Mouse (Mus musculus) midbrain, embryonic 13.5 days (tissue): Measurements from ENCODE around the gene Rhox3h. TPM values are rescaled to one million over a fixed set of nuclear protein-coding genes. Genes with fewer than 3 reads are reported as not detected.
"Not testable (repeated sequence)": the region's sequence is repeated elsewhere in the genome, so short reads cannot be mapped to it uniquely, and the experiment has no call there.

Experiments used
- ATAC-seq: fragments of 200-750 bp; cut with Nextera tagmentation; 2 replicates; pipeline ENCODE4 v1.8.0; 2017; ENCODE audit warnings: mild to moderate bottlenecking, moderate TSS enrichment, moderate library complexity
- H3K27ac ChIP-seq: fragments of 300-500 bp; sonication (generic); 2 replicates; pipeline ENCODE4 v1.5.1; 2015; ENCODE audit warnings: inconsistent platforms, mild to moderate bottlenecking, moderate library complexity
- H3K27me3 ChIP-seq: fragments of 300-500 bp; sonication (generic); 2 replicates; pipeline ENCODE4 v1.6.1; 2015; ENCODE audit warnings: mild to moderate bottlenecking, inconsistent platforms
- H3K36me3 ChIP-seq: fragments of 300-500 bp; sonication (generic); 2 replicates; pipeline ENCODE4 v1.6.1; 2015; ENCODE audit warnings: mild to moderate bottlenecking, inconsistent platforms
- H3K4me1 ChIP-seq: fragments of 300-500 bp; sonication (generic); replicated peaks from 2 replicates; pipeline ENCODE4 v1.6.1; 2015; ENCODE audit warnings: inconsistent platforms
- H3K4me2 ChIP-seq: fragments of 300-500 bp; sonication (generic); replicated peaks from 2 replicates; pipeline ENCODE4 v1.6.1; 2015; ENCODE audit warnings: moderate library complexity, mild to moderate bottlenecking, inconsistent platforms
- H3K4me3 ChIP-seq: fragments of 300-500 bp; sonication (generic); replicated peaks from 2 replicates; pipeline ENCODE4 v1.5.1; 2015; ENCODE audit warnings: mild to moderate bottlenecking, inconsistent platforms
- H3K9ac ChIP-seq: fragments of 300-500 bp; sonication (generic); replicated peaks from 2 replicates; pipeline ENCODE4 v1.6.1; 2015; ENCODE audit warnings: mild to moderate bottlenecking, inconsistent platforms
- H3K9me3 ChIP-seq: fragments of 300-500 bp; sonication (generic); 2 replicates; pipeline ENCODE4 v1.6.1; 2016; ENCODE audit warnings: mild to moderate bottlenecking, inconsistent platforms
- WGBS: fragments of 180-500 bp; shearing (Covaris S2); methylation state at CpG from one replicate; pipeline ENCODE4 v1.1.7; 2015; 5-methylcytosine and 5-hydroxymethylcytosine counted together
- polyA plus RNA-seq: library from polyadenylated mRNA; unstranded; fragments of >200 nt; fragmentation: Nextera tagmentation; extraction: Ambion mirVana; gene quantifications from 2 replicates; pipeline ENCODE4 v1.2.1, GENCODE M21; 2015

Rhox3h gene
- polyA plus RNA-seq = not detected in 2 replicates

DNA sequence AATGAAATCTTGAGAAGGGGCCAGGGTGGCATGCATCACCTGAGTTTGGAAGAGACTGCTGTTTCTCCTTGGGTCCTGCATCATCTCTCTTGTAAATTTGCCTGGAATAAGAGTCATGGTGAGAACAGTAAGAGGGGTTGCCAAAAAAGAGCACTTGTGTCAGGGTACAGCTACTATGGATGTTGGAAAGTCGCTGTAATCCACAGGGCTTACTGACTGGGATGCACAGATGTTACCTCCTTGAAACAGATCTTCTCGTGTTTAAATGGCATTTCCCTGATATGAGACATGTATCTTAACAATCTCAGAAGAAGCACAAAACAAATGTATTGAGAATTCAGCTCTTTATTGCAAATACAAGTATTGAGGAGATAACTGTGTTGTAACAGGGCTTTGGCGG is at the start of gene Rhox3h:
Rhox3h (minus strand) TSS at position 101 of the 400 bp plus-strand sequence.
- H3K4me3 ChIP-seq, H3K4me2 ChIP-seq, H3K27ac ChIP-seq, H3K4me1 ChIP-seq, H3K9me3 ChIP-seq, H3K27me3 ChIP-seq, ATAC-seq, H3K9ac ChIP-seq, H3K36me3 ChIP-seq: not testable (repeated sequence)
- WGBS = 71% methylated on average over 1 of the region's 3 CpGs

GRCm38 (mm10) chrX:37701821-37702387 is 33.3 kb upstream of the Rhox3h start:
- no peak for ATAC-seq
- Histone ChIP-seq H3K9ac (no peak overlapping the region), H3K27ac (no peak overlapping the region), H3K4me1 (no peaks in the 10 kb centered on the region), H3K4me3 (no peak overlapping the region), H3K4me2 (no peak overlapping the region), H3K9me3 (no peaks in the 10 kb centered on the region), H3K36me3 (no peaks in the 10 kb centered on the region), H3K27me3 (no peaks in the 10 kb centered on the region)
- WGBS = 67% methylated on average over 3 of the region's 3 CpGs

- Histone ChIP-seq H3K4me2 (no peak overlapping the region), H3K9me3 (no peaks in the 10 kb centered on the region), H3K36me3 (no peaks in the 10 kb centered on the region), H3K27me3 (no peaks in the 10 kb centered on the region), H3K27ac (no peak overlapping the region), H3K4me3 (no peak overlapping the region), H3K9ac (no peak overlapping the region), H3K4me1 (no peaks in the 10 kb centered on the region)
- ATAC-seq = no peak
- WGBS = 81% methylated on average over 2 of the region's 2 CpGs
Observed at GRCm38 (mm10) chrX:37692261-37692660, 23.7 kb upstream of the Rhox3h start.

DNA sequence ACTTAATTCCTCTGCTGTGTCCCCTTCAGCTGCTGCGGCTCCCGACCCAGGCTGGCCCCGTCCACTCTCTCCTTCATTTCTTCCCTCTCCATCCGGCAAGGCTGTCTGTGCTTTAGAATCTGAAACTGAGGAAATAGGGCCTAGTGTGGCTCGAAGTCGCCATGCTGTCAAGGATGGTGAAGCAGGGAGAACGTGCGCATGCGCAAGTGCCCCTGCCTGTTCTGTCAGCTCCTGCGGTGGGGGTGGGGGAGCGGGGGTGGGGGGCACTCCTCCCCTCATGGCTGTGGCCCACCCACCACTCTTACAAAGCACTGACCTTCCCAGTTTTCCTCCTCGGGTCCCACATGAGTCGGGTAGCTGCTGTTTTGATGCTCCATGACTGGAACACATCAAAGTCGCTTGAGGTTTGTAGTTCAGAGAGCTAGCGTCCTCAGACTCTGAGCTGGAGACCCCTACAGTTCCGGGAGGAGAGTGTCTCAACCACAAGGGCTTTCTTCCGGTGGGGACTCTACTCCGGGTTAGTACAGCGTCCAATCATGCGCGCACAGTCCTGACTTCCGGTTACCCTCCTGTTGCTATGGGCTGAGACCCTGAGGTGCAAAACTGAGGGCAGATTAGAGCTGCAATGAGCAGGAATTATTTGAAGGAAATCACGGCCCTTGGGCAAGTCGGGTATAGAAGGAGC is 14.6 kb upstream of the Rhox3h start:
- Histone ChIP-seq H3K9ac (no peak overlapping the region), H3K27ac (no peak overlapping the region), H3K27me3 (no peaks in the 10 kb centered on the region), H3K4me2 (no peak overlapping the region), H3K9me3 (0 out of 2 replicates have a peak, but pooled peaks cover 6% of the 10 kb centered on the region), H3K4me1 (no peaks in the 10 kb centered on the region), H3K4me3 (no peak overlapping the region), H3K36me3 (no peaks in the 10 kb centered on the region)
- WGBS = 84% methylated on average over 24 of the region's 24 CpGs
- no peak for ATAC-seq

GRCm38 (mm10) chrX:37673177-37673576 is 4.6 kb upstream of the Rhox3h start, which contains the start of gene Rhox2h:
TSS of gene Rhox2h (minus strand) at chrX:37673277.
- whole genome bisulfite sequencing = 89% methylated on average over 8 of the region's 8 CpGs
- not testable (repeated sequence) for H3K9ac ChIP-seq, H3K27ac ChIP-seq, ATAC-seq, H3K4me1 ChIP-seq, H3K4me3 ChIP-seq, H3K27me3 ChIP-seq, H3K36me3 ChIP-seq, H3K9me3 ChIP-seq, H3K4me2 ChIP-seq

DNA sequence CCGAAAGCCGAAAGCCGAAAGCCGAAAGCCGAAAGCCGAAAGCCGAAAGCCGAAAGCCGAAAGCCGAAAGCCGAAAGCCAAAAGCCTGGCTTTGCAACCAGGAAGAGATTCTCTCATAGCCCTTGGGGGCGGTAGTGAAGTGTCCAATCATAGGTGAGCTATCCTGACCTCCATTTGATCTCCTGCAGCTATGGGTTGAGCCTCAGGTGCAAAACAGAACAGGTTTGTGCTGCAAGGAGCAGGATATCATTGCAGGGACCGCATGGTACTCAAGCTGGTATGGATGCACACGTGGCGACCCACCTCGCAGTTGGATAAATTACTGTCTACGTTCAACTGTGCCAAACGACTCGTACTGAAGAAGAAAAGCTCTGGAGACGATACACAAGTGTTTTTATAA is 17.3 kb downstream of the Rhox3h start, which contains the start of gene Rhox4g:
Rhox4g (minus strand) TSS at position 101 of the 400 bp plus-strand sequence.
- H3K27me3 ChIP-seq, H3K36me3 ChIP-seq, H3K4me3 ChIP-seq, H3K4me2 ChIP-seq, H3K9ac ChIP-seq, H3K4me1 ChIP-seq, H3K27ac ChIP-seq, ATAC-seq, H3K9me3 ChIP-seq: not testable (repeated sequence)
- WGBS = 91% methylated on average over 19 of the region's 20 CpGs

- H3K36me3 ChIP-seq, ATAC-seq: not testable (repeated sequence)
- 92% methylated on average over 6 of the region's 6 CpGs for WGBS
Observed at GRCm38 (mm10) chrX:37643370-37643769, 25.2 kb downstream of the Rhox3h start, which contains the start of gene Rhox2g. TSS of gene Rhox2g (minus strand) at chrX:37643470.

GRCm38 (mm10) chrX:37628512-37628911 is 40.1 kb downstream of the Rhox3h start, which contains the start of gene Rhox3g:
TSS of gene Rhox3g (minus strand) at chrX:37628612.
- ATAC-seq, H3K27me3 ChIP-seq: not testable (repeated sequence)
- WGBS = 85% methylated on average over 2 of the region's 2 CpGs

More at GRCm38 (mm10) chrX:37643370-37643769, 25.2 kb downstream of the Rhox3h start, which contains the start of gene Rhox2g:
- H3K4me1 ChIP-seq, H3K4me3 ChIP-seq, H3K9me3 ChIP-seq, H3K9ac ChIP-seq, H3K27ac ChIP-seq, H3K27me3 ChIP-seq, H3K4me2 ChIP-seq: not testable (repeated sequence)

More at GRCm38 (mm10) chrX:37628512-37628911, 40.1 kb downstream of the Rhox3h start, which contains the start of gene Rhox3g:
- not testable (repeated sequence) for H3K4me1 ChIP-seq, H3K9me3 ChIP-seq, H3K9ac ChIP-seq, H3K36me3 ChIP-seq, H3K4me2 ChIP-seq, H3K27ac ChIP-seq, H3K4me3 ChIP-seq

Other genes starting within 250 kb of the Rhox3h start
- gene Rhox4b, start 236.3 kb downstream of the Rhox3h start, polyA plus RNA-seq = not detected in 2 replicates
- gene Rhox2c, start 215.1 kb downstream of the Rhox3h start, polyA plus RNA-seq = not detected in 2 replicates
- gene Rhox3c, start 210.2 kb downstream of the Rhox3h start, polyA plus RNA-seq = not detected in 2 replicates
- gene Rhox4c, start 188.4 kb downstream of the Rhox3h start, polyA plus RNA-seq = not detected in 2 replicates
- gene Rhox2d, start 175.3 kb downstream of the Rhox3h start, polyA plus RNA-seq = not detected in 2 replicates
- not detected in 2 replicates for gene Rhox4d, start 154.4 kb downstream of the Rhox3h start, polyA plus RNA-seq
- not detected in 2 replicates for gene Rhox2e, start 138.3 kb downstream of the Rhox3h start, polyA plus RNA-seq
- not detected in 2 replicates for gene Rhox3e, start 126.7 kb downstream of the Rhox3h start, polyA plus RNA-seq
- gene Rhox4e, start 111.4 kb downstream of the Rhox3h start, polyA plus RNA-seq = not detected in 2 replicates
- not detected in 2 replicates for gene Rhox2f, start 97.4 kb downstream of the Rhox3h start, polyA plus RNA-seq
- gene Rhox3f, start 87.8 kb downstream of the Rhox3h start, polyA plus RNA-seq = not detected in 2 replicates
- not detected in 2 replicates for gene Rhox4f, start 61.1 kb downstream of the Rhox3h start, polyA plus RNA-seq
- not detected in 2 replicates for gene Rhox3g, start 40.2 kb downstream of the Rhox3h start, polyA plus RNA-seq
- gene Rhox2g, start 25.3 kb downstream of the Rhox3h start, polyA plus RNA-seq = not detected in 2 replicates
- not detected in 2 replicates for gene Rhox4g, start 17.4 kb downstream of the Rhox3h start, polyA plus RNA-seq
- not detected in 2 replicates for gene Rhox2h, start 4.5 kb upstream of the Rhox3h start, polyA plus RNA-seq
- not detected in 2 replicates for gene Rhox5, start 136.1 kb upstream of the Rhox3h start, polyA plus RNA-seq
- gene Rhox6, start 158.1 kb upstream of the Rhox3h start, polyA plus RNA-seq = not detected in 2 replicates
- not detected in 2 replicates for gene Rhox7a, start 162.9 kb upstream of the Rhox3h start, polyA plus RNA-seq
- not detected in 2 replicates for gene Rhox8, start 210.2 kb upstream of the Rhox3h start, polyA plus RNA-seq
- gene Rhox7b, start 228.5 kb upstream of the Rhox3h start, polyA plus RNA-seq = not detected in 2 replicates
- not detected in 2 replicates for gene Rhox9, start 233.0 kb upstream of the Rhox3h start, polyA plus RNA-seq